Mouse (Mus musculus): Measurements from ENCODE around the gene Lrrk1.

DNA sequence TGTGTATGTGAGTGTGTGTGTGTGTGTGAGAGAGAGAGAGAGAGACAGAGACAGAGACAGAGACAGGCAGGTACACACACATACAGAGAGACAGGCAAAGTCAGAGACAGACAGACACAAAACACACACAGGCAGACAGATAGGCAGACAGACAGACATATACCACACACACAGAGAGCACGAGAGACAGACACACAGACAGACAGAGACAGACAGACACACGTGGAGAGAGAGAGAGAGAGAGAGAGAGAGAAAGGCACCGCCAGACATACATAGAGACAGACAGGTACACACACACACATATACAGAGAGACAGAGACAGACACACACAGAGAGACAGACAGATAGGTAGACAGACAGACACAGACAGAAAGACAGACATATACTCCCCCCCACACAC, 138.7 kb downstream of the Lrrk1 start:
- TF ChIP-seq CTCF (IDR thresholded peaks at IDR 0.05; ENCODE audit: insufficient read depth, low read length) (no peak), POLR2A (IDR thresholded peaks at IDR 0.05; ENCODE audit: borderline replicate concordance, extremely low read depth, low read depth, low read length) (no peak)
